In the genomic region with DNA sequence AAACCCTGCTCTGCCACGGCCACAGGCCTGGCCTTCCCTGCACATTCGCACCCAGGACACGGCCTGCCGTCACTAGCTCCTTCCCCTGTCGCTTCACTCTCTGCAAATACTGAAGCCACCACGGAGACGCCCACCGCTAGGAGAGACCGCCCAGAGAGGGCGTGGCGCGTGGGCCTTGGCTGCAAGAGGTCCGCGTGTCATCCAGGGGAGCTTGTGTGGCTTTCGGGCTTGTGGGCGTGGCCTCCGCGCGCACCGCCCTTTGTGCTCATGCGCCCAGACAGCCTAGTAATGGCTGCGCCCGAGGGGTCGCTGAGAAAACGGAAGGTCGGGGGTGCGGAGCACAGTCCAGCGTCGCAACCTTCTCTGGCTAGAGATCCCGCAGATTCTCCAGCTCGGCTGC, we compare ENCODE assay signal across 8 mouse cellular contexts. TPM values are rescaled to one million over a fixed set of nuclear protein-coding genes. Genes with fewer than 3 reads are reported as not detected.
A peak's percentile ranks its signal among the peaks of the same experiment; 100 is the strongest.
DNase-seq lines count a peak whose midpoint lies in the region; ATAC-seq lines count a peak whose summit lies in the region.

A gene (plus strand): TSS at position 166 of the 400 bp plus-strand sequence.

- intact Hi-C loops in left cerebral cortex, postnatal 10 days (cut with DNase I): no loop called here

- peak; percentile 96 for DNase-seq in adipocyte (ENCODE audit: low spot score)
- peak; percentile 99 for DNase-seq in embryo, embryonic 10 days (ENCODE audit: low spot score)
- DNase-seq in gastrocnemius, postnatal 10 days: peak; percentile 96
- DNase-seq in left cerebral cortex, postnatal 10 days (ENCODE audit: extremely low spot score in 1 of 2, low spot score in 2 of 2): peak; percentile 92 to 98
- peak; percentile 94 for DNase-seq in right cerebral cortex, postnatal 25 days
- peak; percentile 93 to 96 for DNase-seq in urinary bladder, postnatal 4 days (ENCODE audit: low spot score in 2 of 2)

- ATAC-seq in inflammation-experienced regulatory T-cells, adult 6 months: peak; percentile 99
- peak; percentile 97 for ATAC-seq in megakaryocyte-erythroid progenitor cell, adult 5-6 weeks (replicated peaks; ENCODE audit: low FRiP score, low TSS enrichment, poor library complexity, severe bottlenecking)

RNA-seq across cellular contexts. Expression of the gene that starts here (rescaled TPM):
- total RNA-seq in gastrocnemius, postnatal 10 days (2021): 10 to 100 TPM; 11.5 to 14.5 TPM
- polyA plus RNA-seq in inflammation-experienced regulatory T-cells, adult 6 months (2017; shearing (Covaris generic)): 10 to 100 TPM; 11.3 to 19.4 (median 16.5) TPM
- total RNA-seq in left cerebral cortex, postnatal 10 days (2021): 10 to 100 TPM; 22.2 to 23.4 TPM
- 17.6 and 24.2 TPM in 2 replicates for total RNA-seq in megakaryocyte-erythroid progenitor cell, adult 5-6 weeks (2014; fragmentation: Nextera tagmentation)
- total RNA-seq in megakaryocyte-erythroid progenitor cell, adult 5-6 weeks (2017): 3.2 and 4.8 TPM in 2 replicates

Comparison
In these comparisons a context has a peak if more than half of its experiments do, and no peak if none do; other contexts are left out.
1. Peak in every context shown above with its lines: DNase-seq and ATAC-seq.